Mouse (Mus musculus) retina, postnatal 7 days (tissue): Measurements from ENCODE around the gene Met.

Source experiments
- DNase-seq: peaks from one replicate; pipeline ENCODE4 v3.0.0-alpha.2; 2012; ENCODE audit warnings: low read depth, low spot score

Met gene

DNA sequence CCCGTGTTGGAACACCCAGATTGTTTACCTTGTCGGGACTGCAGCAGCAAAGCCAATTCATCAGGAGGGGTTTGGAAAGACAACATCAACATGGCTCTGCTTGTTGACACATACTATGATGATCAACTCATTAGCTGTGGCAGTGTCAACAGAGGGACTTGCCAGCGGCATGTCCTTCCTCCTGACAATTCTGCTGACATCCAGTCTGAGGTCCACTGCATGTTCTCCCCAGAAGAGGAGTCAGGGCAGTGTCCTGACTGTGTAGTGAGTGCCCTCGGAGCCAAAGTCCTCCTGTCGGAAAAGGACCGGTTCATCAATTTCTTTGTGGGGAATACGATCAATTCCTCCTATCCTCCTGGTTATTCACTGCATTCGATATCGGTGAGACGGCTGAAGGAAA lies 27.9 kb downstream of the Met start:
- DNase-seq, result no peak

DNA sequence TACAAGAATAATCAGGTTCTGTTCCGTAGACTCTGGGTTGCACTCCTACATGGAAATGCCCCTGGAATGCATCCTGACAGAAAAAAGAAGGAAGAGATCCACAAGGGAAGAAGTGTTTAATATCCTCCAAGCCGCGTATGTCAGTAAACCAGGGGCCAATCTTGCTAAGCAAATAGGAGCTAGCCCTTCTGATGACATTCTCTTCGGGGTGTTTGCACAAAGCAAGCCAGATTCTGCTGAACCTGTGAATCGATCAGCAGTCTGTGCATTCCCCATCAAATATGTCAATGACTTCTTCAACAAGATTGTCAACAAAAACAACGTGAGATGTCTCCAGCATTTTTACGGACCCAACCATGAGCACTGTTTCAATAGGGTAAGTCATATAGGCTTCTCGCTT lies 28.5 kb downstream of the Met start:
- DNase-seq, result no peak

DNA sequence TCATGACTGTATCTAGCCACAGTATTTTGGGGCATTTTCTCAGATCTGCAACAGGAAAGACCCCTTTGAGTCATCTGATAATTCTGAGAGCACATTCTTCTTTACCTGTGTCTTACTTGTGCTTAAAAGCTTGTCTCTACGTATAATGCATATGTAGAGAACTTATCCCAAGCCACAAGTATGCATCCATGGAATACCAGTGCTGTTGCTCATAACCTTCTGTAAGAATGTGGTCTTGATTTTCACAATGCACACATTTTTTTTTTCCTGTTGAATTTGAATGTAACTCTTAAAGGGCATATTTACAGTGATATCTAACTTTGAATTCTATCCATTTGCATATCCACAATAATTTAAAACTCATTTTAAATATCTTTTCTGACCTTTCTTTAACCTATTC lies 31.8 kb downstream of the Met start:
- DNase-seq, result no peak

DNA sequence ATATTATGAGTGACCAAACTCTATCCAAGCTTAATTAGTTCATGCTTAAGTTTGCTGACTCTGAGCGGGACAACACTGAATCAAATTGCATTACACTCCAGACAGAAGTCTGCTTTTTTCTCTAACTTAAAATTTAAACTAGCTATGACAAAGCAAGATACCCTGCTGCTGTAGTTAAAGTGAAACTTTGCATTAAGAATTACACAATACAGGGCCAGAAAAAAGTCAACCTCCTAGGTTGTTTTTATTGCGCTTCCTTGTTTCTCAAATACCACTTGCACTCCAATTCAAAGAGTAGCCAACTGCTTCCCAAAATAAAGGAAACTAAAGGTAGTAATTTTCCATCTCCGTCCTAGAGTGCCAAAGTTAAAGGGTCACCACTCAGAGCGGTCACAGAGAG lies 33.8 kb downstream of the Met start:
- DNase-seq, result no peak

DNA sequence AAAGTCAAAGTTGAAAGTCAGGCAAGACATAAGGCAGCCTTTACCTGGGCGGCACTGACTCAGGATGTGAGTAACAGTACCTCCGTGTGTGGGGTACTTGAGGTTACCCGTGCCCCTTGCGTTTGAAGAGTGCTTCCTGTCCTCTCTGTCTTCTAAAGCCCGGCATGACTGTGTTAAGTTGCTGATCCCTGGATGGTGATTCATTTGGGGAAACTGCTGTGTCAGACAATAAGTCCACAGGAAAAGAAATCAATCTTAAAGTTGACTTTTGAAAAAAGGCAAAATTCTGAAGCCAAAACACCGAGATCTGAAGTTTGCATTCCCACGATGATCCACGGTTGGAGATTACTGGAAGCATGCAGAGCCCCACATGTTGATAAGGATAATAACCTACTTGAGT lies 35.2 kb downstream of the Met start:
- DNase-seq, result no peak

DNA sequence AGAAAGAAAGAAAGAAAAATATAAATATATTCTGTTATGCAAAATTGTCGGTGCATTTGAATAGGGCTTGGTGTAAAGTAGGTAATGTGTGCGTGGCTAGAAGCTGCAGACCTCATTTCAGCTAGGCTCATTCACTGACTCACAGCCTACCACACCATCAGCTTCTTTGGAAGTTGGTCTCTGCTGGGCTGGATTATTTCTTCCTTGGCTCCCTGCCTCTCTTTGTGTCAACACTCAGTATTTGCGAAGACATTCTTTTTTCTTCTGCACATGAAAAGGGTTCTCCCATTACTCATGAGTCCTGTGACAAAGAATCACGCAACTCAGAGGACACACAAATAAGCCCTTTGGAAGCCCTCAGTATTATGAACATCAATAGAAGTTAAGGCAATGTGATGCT lies 37.8 kb downstream of the Met start:
- DNase-seq, result no peak

DNA sequence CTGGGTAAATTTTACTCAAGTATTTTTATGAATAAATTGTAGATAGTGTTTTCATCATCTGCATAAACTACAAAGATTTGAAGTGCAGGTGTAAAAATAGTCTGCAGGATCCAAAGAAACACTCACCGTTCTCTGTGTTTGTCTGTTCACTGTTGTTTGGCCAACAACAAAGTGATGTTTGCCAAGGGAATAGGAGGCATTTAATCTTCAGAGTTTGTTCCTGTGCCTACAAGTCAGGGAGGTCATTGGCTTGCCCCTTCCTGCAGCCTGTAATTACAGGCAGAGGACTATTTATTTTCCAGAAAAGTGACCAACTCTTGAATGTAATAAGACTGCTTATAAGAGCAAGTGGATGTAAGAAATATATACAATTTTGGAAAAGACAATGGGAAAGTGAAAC lies 38.7 kb downstream of the Met start:
- DNase-seq, result no peak

DNA sequence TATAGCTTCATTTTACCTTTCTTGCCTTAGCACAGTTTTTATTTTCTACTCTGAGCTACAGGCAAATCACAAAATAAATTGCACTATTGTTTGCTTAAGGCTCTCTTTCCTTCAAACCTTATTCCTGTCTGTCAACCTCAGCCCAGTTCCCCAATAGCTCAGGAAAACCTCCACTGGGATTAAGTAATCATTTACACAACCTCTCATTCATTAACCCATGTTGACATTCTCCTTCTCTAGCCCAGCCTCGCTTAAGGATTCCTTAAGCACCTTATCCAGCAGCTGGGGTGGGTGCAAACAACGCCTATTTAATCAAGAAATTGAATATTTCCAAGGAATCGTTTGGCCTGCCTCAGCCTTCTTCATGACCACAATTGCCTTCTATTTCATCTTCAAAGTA lies 40.1 kb downstream of the Met start:
- DNase-seq, result no peak

DNA sequence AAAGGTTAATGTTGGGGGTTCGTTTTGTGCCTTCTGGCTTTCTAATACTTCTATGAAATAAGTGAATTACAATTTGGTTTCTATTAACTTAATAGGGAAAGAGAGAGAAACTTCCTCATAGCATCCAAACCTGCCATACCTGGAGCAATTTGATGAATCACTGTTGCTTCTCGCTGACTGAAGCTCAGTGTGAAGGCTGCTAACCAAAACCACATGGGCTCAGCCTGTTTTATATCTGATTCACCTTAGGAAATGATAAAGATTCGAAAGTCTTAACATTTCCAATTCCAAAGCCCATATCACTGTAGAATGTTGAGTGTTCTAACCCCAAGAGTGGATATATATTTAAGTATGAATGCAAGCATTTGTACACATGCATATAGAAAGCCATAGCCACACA lies 41.9 kb downstream of the Met start:
- no peak for DNase-seq

DNA sequence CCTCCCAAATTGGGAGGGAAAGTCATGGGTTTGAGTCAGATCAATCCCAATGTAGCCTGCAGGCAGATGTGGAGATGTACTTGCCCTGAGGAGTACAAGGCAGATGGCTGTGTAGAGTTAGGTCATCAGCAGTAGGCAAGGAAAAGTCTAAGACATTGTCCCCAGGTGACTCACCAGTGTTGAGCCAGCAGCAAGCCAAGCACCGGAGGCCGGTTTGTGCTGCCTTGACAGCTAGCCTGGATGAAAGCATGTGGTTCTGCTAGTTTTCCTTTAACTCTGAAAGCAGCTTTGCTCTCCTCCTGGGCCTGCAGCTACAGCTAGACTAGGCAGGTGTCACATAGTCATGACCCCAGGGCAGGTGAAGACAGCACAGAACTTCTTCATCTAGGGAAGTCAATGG lies 43.2 kb downstream of the Met start:
- no peak for DNase-seq

DNA sequence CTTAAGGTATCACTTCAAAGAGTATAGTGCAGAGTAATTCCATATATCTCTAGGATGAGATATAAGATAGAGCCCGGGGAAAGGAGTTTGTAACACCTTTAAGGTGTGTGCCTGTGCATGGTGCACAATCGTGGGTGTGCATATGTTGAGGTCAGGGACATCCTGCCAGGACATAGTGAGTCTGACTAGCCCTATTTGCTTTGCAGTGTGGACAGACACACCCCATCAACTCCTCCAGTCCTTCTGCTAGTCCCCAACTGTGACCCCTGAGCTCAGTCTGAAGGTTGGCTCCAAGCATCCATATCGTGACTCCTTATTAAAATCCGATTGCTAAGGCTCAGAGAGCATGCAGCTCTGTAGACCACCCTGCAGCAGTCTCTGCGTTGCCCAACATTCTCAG lies 44.6 kb downstream of the Met start:
- DNase-seq, result no peak

DNA sequence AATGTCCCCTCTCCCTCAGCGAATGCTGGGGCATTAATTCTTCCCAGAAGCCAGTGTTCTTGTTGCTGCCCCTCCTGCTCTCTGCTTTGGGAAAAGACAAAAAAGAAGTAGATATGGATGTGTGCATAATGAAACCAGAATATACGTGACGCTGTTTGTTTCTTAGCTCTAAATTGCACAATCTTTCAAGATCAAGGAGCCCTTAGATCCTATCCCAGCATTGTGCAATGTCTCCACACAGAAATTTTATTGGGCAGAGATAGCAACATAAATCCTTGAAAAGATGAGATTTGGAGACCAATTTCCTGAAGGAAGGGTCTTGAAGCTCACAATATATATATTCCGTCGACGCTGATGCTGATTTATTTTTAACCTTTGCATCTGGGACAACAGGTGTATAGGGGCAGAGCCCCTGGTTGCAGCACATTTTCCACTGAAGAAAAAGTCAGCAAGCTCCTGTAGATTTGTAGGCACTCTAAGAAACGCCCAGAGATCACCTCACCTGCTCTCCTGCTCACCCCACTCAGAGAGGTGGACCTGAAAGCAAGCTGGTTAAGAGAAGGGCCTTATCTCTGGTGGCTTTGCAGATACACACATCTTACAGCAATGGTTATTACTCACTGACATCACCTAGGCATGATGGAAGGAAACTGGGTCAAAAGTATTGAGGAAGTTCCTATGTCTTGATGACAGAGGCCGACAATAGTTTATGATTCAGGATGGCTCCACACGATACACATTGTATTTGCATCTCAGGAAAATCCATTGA lies 45.2 kb downstream of the Met start:
- DNase-seq, result no peak

DNA sequence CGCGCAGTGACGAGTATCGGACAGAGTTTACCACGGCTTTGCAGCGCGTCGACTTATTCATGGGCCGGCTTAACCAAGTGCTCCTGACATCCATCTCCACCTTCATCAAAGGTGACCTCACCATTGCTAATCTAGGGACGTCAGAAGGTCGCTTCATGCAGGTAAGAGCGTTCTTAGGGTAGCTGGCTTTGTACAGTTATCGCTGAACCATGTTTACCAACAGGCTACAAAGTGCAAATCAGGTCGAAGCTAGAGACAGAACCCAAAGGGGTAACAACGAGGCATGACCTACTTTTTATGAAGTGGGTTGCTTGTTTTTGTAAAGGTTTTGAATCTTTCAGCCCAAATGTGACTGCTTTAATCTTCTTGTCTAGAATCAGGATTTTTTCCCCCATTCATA lies 49.8 kb downstream of the Met start:
- no peak for DNase-seq

DNA sequence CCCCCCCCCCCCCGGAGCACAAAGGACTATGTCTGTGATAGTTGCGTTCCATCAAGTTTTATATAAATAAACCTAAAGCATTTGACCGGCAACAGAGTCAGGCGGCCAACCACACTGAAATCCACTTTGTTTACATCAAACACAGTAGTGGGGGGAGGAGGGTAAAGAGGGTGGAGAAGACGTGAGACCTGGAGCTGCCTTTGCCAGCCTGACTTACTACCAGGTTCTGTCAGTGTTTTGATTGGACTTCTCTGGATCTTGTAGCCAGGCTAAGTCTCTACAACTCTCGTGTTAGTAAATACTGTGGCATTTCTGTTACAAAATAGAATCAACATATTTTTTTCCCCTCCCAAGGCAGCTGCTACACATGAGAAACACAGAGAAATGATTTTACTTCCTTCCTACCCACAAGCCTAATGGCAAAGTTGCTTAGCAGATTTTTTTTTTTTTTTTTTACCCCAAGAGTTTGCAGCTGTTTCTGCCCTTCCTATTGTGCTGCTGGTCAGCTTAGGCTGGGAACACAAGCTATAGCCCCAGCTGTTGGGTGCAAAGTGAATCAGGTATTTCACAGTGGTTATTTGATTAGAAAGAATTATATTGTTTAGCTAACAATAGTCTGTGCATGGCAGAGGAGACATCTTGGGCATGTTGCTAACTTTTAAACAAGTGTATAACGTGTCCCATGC lies 52.3 kb downstream of the Met start:
- DNase-seq, result no peak

DNA sequence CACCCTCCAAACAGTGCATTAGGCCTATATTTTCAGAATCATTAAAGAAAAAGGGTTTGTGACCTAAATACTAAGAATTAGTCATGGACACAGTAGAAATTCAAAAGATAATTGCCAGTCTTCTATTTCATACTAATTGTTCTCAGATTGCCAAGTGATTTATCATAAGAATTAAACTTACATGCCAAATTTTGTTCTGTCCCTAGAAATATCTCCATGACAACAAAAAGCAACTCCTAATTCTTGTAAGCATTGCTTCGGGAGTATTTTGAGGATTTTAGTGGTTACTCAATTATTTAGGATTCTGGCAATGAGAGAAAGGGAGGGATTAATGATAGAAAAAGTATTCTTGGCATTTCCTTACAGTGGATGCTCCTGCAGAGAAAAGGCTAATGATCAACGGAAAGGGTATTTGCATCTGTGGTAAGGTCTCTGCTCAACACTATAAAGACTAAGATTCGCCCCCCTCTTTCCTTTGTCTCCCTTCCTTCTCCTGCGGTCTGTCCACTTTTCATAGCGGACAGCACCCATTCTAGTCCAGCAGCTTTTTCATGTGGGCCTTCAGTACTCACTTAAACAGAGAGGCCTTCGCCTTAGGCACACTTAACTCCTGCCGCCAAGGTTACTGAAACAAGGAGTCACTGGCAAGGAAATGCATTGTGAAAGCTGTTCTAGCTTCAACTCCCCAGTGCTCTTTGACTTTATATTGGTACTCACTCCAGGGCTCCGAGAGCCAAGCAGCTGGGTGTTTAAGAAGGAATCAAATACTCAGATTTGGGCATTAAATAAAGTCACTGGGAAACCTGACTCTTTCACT lies 58.5 kb downstream of the Met start:
- DNase-seq, result no peak

DNA sequence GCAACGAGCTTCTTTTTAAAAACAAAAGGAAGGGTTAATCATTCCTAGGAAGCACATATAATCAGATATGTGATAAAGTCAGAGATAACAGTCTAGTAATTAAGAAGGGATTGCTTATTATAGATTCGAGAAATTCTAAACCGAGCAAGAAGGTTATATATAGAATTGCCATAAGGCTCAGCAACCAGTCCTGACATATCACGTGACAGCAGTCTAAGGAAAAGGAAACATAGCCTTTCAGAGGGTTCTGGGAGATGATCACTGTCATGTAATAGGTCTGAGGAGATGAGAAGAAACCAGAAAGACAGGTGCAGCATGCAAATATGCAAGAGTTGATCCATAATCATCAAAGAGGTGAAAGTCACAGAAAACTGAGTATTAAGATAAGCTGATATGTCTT lies 59.3 kb downstream of the Met start:
- no peak for DNase-seq

DNA sequence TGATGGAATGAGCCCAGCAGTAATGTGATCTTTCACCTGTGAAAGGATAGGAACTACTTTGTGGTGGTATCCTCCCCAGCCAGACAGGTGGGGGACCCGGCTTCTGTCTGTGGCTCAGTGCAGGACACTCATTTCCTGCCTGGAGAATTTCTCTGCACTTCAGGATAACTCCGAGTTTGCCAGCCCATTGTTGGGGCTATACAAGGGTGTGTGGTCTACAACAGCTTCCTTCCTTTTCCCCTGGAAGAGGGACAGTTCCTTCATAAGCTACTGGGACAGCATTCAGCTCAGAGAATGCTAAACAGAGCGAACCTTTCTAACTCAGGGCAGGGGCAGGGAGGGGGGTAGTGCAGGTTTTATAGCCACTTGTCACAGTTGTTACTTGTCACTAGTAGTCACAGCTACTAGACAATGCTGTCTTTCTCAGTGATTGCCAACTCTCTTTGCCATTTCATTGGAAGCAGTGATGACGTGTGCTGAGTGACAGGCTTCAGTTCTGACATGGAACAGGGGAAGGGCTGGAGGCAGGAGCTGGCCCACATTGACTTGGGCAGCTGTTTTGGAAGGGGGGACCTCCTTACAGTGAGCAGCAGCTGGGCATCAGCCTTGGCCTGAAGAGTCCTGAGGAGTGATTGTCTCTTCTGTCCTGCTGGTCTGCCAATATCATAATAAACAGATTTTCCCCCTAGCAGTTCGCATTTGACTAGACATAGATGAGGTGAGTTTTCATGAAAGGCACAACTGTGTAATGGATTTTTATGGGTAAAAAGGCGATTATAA lies 66.1 kb downstream of the Met start:
- no peak for DNase-seq

DNA sequence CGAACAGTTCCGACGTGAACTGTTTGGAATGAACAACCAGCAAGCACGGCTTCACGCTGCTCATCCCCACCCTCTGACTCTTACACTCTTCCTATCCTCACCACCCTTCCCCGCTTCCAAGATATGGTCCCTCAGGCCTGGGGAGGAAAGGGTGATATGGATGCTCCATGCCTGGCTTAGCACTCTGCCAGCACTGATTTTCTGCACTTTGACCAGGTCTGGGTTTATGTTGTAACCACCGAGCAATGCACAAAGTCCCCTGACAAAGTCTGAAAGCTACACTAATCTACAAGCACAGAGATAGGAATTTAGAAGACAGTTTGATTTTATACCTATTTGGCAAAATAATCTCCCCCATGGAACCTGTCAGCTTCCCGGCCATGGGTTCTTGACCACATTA lies 78.0 kb downstream of the Met start:
- no peak for DNase-seq

DNA sequence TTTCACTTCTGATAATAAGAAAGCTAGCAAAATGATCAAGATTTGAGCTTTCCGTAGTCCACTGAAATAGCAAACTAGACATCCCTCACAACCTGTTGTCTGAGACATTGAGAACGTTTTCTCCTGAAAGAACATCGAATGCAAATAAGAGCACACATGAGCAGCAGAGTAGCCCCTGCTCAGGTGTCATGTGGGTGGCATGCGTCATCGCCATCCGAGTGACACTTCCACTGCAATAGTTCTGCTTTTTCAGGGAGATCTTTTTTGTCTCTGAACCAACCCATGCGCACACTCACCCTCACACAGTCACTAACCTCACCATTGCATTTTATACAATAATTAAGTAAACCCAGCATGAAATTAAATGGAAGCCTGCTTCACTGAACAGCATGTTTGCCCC lies 78.8 kb downstream of the Met start:
- DNase-seq, result no peak

DNA sequence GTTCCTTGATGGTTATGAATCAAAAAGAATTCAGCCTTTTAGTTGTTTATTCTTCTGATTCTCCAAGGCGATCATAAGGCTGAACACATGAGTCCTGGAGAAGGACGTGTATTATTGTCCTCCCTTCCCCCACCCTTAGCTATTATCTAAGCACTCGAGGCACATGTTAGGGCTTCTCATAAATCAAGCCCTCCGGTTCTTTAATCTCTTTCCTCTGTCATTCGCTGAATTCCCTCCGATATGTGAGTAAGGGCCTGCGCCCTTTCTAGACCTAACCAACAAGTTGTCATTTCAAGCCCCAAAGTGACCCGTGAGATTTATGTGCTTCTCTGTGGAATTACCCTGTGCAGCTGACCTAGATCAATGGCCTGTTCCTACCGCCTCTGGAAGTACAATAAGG lies 81.9 kb downstream of the Met start:
- no peak for DNase-seq

DNA sequence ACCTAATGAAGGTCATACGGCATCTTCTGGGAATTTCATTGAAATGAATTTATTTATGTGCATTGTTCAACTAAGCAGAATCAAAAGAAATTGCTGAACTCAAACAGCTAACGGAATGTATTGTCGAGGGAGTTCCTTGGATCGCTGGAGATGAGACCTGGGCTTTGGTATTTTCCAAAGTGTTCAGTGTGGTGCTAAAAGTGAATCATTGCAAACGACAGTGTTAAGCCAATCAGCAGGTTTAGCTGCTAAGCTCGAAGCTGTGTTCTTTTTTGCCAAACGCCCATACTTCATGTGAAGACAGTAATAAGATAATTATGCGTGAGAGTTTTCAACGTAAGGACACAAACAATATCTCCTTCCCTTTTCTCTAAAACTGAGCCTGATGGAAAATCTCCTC lies 82.7 kb downstream of the Met start:
- no peak for DNase-seq

DNA sequence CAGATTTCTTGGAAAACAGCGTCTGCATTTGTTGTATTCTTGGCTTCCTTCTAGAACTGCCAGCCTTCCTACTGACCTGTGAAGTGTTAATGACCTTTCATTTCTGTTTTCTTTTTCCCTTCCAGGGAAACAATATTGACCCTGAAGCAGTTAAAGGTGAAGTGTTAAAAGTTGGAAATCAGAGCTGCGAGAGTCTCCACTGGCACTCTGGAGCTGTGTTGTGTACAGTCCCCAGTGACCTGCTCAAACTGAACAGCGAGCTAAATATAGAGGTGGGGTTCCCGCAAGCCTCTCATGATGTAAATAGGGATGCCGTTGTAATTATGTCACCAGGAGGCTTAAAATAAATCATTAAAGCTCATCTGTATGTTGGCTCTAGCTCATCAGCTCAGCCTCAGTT lies 83.2 kb downstream of the Met start:
- no peak for DNase-seq
